Mouse (Mus musculus): ENCODE results near the gene Vmn1r138. TPM values are rescaled to one million over a fixed set of nuclear protein-coding genes. Genes with fewer than 3 reads are reported as not detected.
"Not testable (repeated sequence)": the region's sequence is repeated elsewhere in the genome, so short reads cannot be mapped to it uniquely, and the experiment has no call there.

The Vmn1r138 gene
- total RNA-seq (2017) = not detected in 2 replicates

DNA sequence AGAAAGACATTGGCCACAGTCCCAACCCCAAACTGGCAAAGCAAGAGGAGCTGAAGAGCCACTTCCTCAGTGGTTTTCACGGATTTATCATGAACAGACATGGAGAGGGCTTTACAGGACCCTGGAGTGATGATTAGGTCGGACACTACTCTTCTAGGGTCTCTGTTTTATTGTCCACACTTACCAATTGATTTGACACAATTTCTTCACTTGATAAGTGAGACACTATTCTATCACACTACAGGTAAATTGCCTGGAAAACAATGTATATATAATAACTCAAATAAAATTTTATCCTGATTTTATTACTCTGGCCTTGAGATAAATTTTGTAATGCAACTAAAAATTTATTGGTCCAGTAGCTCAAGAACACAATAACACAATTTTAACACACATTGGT lies at the start of gene Vmn1r138:
TSS of gene Vmn1r138 (minus strand) at position 101 of the 400 bp plus-strand sequence.
- ATAC-seq (ENCODE audit: extremely low read depth, insufficient number of reproducible peaks, low FRiP score, poor library complexity, severe bottlenecking) = not testable (repeated sequence)

DNA sequence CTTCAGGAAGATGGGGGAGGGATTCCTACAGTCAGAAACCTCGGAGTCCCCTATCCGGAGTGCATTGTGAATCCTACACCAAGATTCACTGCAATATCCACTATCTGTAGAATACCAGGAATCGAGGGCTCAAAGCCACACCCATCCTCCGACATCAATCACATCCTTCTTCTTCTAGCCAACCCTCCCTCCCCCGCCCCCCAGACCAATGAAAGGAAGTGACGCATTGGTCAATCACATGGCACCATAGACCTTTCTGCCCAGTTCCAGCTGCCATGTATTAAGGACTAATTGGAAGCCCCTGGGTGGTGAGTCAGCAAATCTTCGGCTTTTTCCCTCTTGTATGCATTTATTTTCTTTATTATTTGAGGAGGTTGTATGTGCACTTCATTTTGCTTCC lies 40.1 kb upstream of the Vmn1r138 start, which contains the start of gene Vmn1r139:
TSS of gene Vmn1r139 (plus strand) at position 301 of the 400 bp plus-strand sequence.
- ATAC-seq (ENCODE audit: extremely low read depth, insufficient number of reproducible peaks, low FRiP score, poor library complexity, severe bottlenecking) = not testable (repeated sequence)

DNA sequence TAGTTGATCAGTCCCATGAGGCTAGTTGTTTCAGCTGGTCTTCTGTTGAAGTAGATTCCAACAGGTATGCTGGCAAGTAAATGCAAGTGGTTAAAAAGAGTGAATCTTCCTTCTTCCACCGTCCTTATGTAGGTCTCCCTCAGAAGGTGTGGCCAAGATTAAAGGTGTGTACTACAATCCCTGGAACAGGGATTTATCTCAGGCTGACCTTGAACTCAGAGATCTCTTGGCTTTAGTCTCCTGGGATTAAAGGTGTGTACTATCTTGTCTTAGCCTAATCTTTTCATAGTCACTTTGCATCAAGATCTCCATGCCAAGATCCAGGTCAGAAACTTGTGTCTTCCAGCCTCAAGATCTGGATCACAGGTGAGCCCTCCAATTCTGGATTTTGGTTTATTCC lies 27.5 kb upstream of the Vmn1r138 start, which contains the start of gene Gm6176:
TSS of gene Gm6176 (minus strand) at position 101 of the 400 bp plus-strand sequence.
- ATAC-seq (ENCODE audit: extremely low read depth, insufficient number of reproducible peaks, low FRiP score, poor library complexity, severe bottlenecking) = not testable (repeated sequence)

GRCm38 (mm10) chr7:21994287-21994686 lies 34.4 kb downstream of the Vmn1r138 start, which contains the start of gene Vmn1r137:
TSS of gene Vmn1r137 (plus strand) at chr7:21994587.
- ATAC-seq (ENCODE audit: extremely low read depth, insufficient number of reproducible peaks, low FRiP score, poor library complexity, severe bottlenecking) = not testable (repeated sequence)

Other genes starting within 250 kb of the Vmn1r138 start
- not detected in 2 replicates for gene Gm4177, start 232.2 kb downstream of the Vmn1r138 start, total RNA-seq (2017)
- gene Vmn1r135, start 196.5 kb downstream of the Vmn1r138 start, total RNA-seq (2017) = not detected in 2 replicates
- gene Gm5725, start 184.6 kb downstream of the Vmn1r138 start, total RNA-seq (2017) = not detected in 2 replicates
- gene Gm5891, start 107.6 kb downstream of the Vmn1r138 start, total RNA-seq (2017) = not detected in 2 replicates
- gene Vmn1r137, start 34.3 kb downstream of the Vmn1r138 start, total RNA-seq (2017) = not detected in 2 replicates
- gene Gm6176, start 27.4 kb upstream of the Vmn1r138 start, total RNA-seq (2017) = not detected in 2 replicates
- gene Vmn1r139, start 40.2 kb upstream of the Vmn1r138 start, total RNA-seq (2017) = not detected in 2 replicates
- not detected in 2 replicates for gene Gm16451, start 89.3 kb upstream of the Vmn1r138 start, total RNA-seq (2017)
- not detected in 2 replicates for gene Gm10666, start 105.8 kb upstream of the Vmn1r138 start, total RNA-seq (2017)
- gene Vmn1r142, start 135.1 kb upstream of the Vmn1r138 start, total RNA-seq (2017) = not detected in 2 replicates
- gene Vmn1r143, start 160.5 kb upstream of the Vmn1r138 start, total RNA-seq (2017) = not detected in 2 replicates
- not detected in 2 replicates for gene Gm8653, start 172.4 kb upstream of the Vmn1r138 start, total RNA-seq (2017)
- not detected in 2 replicates for gene Gm8453, start 200.6 kb upstream of the Vmn1r138 start, total RNA-seq (2017)

Measured in neutrophil, adult 5-6 weeks (primary cell).